ENCODE assay signal across 7 mouse cellular contexts in genomic region chr5:148897941-148898417, GRCm38 (mm10). TPM values are rescaled to one million over a fixed set of nuclear protein-coding genes. Genes with fewer than 3 reads are reported as not detected.
DNase-seq lines count a peak whose midpoint lies in the region; ATAC-seq and TF ChIP-seq lines count a peak whose summit lies in the region.

No protein-coding gene starts in this region.

- peaks cover 16% of the 10 kb centered on the region; the same call in 1 of the 2 replicates for H3K36me3 ChIP-seq in lung, embryonic 15.5 days
- H3K36me3 ChIP-seq in kidney, embryonic 15.5 days: peaks cover 16% of the 10 kb centered on the region
- peaks cover 5% of the 10 kb centered on the region; the same call in 1 of the 2 replicates for H3K36me3 ChIP-seq in midbrain, embryonic 11.5 days (ENCODE audit: control insufficient read depth, insufficient read depth, low read length)

- WGBS in lung, embryonic 15.5 days: 45% methylated on average over 12 of the region's 12 CpGs
- WGBS in kidney, embryonic 15.5 days: 64% methylated on average over 12 of the region's 12 CpGs
- WGBS in midbrain, embryonic 11.5 days: 80% methylated on average over 12 of the region's 12 CpGs

- H3K4me3 ChIP-seq in lung, embryonic 15.5 days: no peak overlapping the region
- H3K4me3 ChIP-seq in kidney, embryonic 15.5 days (replicated peaks): no peak overlapping the region
- H3K4me3 ChIP-seq in midbrain, embryonic 11.5 days (ENCODE audit: low read depth, low read length): no peak overlapping the region
- no peak overlapping the region for H3K4me3 ChIP-seq in gastrocnemius, adult 2 months

- intact Hi-C loops in gastrocnemius, adult 2 months (cut with DNase I): no loop called here

- peak overlapping the region; percentile 43; the same call in 1 of the 2 replicates for H3K27ac ChIP-seq in lung, embryonic 15.5 days
- peak overlapping the region; percentile 51 for H3K27ac ChIP-seq in kidney, embryonic 15.5 days
- H3K27ac ChIP-seq in midbrain, embryonic 11.5 days (ENCODE audit: low read depth, low read length): no peak overlapping the region
- no peak overlapping the region for H3K27ac ChIP-seq in gastrocnemius, adult 2 months

- peaks cover 5% of the 10 kb centered on the region; the same call in 1 of the 2 replicates for H3K4me1 ChIP-seq in lung, embryonic 15.5 days
- peaks cover 24% of the 10 kb centered on the region for H3K4me1 ChIP-seq in kidney, embryonic 15.5 days
- H3K4me1 ChIP-seq in midbrain, embryonic 11.5 days (ENCODE audit: control insufficient read depth, insufficient read depth, low read length): peaks cover 12% of the 10 kb centered on the region

- ATAC-seq in lung, embryonic 15.5 days (ENCODE audit: borderline replicate concordance, extremely low read depth, low FRiP score, low TSS enrichment): peak; percentile 82
- ATAC-seq in erythroid progenitor cell, adult 5-6 weeks (replicated peaks; ENCODE audit: low FRiP score, poor library complexity, severe bottlenecking): peak; percentile 65
- 0 out of 2 replicates have a peak, but pooled peaks have one; percentile 27 for ATAC-seq in kidney, embryonic 15.5 days (replicated peaks; ENCODE audit: low FRiP score)
- no peak for ATAC-seq in midbrain, embryonic 11.5 days (ENCODE audit: low FRiP score)

- no peak overlapping the region for H3K9ac ChIP-seq in lung, embryonic 15.5 days
- no peak overlapping the region; the same call in 1 of the 2 replicates for H3K9ac ChIP-seq in kidney, embryonic 15.5 days
- no peak overlapping the region for H3K9ac ChIP-seq in midbrain, embryonic 11.5 days (ENCODE audit: low read length)

- no peaks in the 10 kb centered on the region for H3K9me3 ChIP-seq in lung, embryonic 15.5 days
- no peaks in the 10 kb centered on the region for H3K9me3 ChIP-seq in kidney, embryonic 15.5 days (replicated peaks)
- H3K9me3 ChIP-seq in midbrain, embryonic 11.5 days (ENCODE audit: control insufficient read depth, low read length): no peaks in the 10 kb centered on the region

- TF ChIP-seq CTCF in gastrocnemius, adult 2 months (IDR thresholded peaks at IDR 0.05): no peak

- H3K27me3 ChIP-seq in lung, embryonic 15.5 days: no peaks in the 10 kb centered on the region
- no peaks in the 10 kb centered on the region for H3K27me3 ChIP-seq in kidney, embryonic 15.5 days
- no peaks in the 10 kb centered on the region for H3K27me3 ChIP-seq in midbrain, embryonic 11.5 days (ENCODE audit: control insufficient read depth, insufficient read depth, low read length)

- DNase-seq in lung, adult 18-20 months: no peak
- peak; percentile 53 for DNase-seq in midbrain, embryonic 11.5 days (ENCODE audit: low spot score, missing footprints)
- DNase-seq in yolk sac, embryonic 10.5 days (ENCODE audit: low spot score): no peak
- no peak for DNase-seq in gastrocnemius, adult 2 months

- H3K4me2 ChIP-seq in lung, embryonic 15.5 days: no peak overlapping the region
- no peak overlapping the region for H3K4me2 ChIP-seq in kidney, embryonic 15.5 days
- no peak overlapping the region for H3K4me2 ChIP-seq in midbrain, embryonic 11.5 days

RNA-seq across cellular contexts. Expression of gene Katnal1, which starts 31.1 kb away (rescaled TPM):
- polyA plus RNA-seq in lung, embryonic 15.5 days (2015; fragmentation: Nextera tagmentation; extraction: Ambion mirVana): 11.9 and 12.5 TPM in 2 replicates
- 28.5 and 40.2 TPM in 2 replicates for total RNA-seq in erythroid progenitor cell, adult 5-6 weeks (2015; ENCODE audit: low replicate concordance)
- total RNA-seq in erythroid progenitor cell, adult 5-6 weeks (2017; ENCODE audit: low replicate concordance): 47.7 and 54.4 TPM in 2 replicates
- 10.1 and 13.7 TPM in 2 replicates for polyA plus RNA-seq in kidney, embryonic 15.5 days (2015; fragmentation: Nextera tagmentation; extraction: Ambion mirVana)
- 31.1 and 37.1 TPM in 2 replicates for polyA plus RNA-seq in midbrain, embryonic 11.5 days (2014; fragmentation: Nextera tagmentation; extraction: Ambion mirVana)
- total RNA-seq in gastrocnemius, adult 2 months (2021): 1 to 10 TPM; 4.2 to 5.6 TPM

Comparison
In these comparisons a context has a peak if more than half of its experiments do, and no peak if none do; other contexts are left out.
1. H3K27ac ChIP-seq: peak in lung, embryonic 15.5 days (single experiment) and kidney, embryonic 15.5 days (single experiment); none in midbrain, embryonic 11.5 days (single experiment) and gastrocnemius, adult 2 months (single experiment).